ENCODE assay signal across 8 mouse cellular contexts in genomic region chr19:7484076-7484475, GRCm38 (mm10). TPM values are rescaled to one million over a fixed set of nuclear protein-coding genes. Genes with fewer than 3 reads are reported as not detected.
DNase-seq lines count a peak whose midpoint lies in the region; ATAC-seq and TF ChIP-seq lines count a peak whose summit lies in the region.

No protein-coding gene starts in this region.

- peak; percentile 43 for DNase-seq in cerebellum, adult 9-11 months
- DNase-seq in cerebellum, adult 8-10 months: no peak
- no peak for DNase-seq in neural tube, embryonic 11.5 days (ENCODE audit: low spot score)
- no peak for DNase-seq in neural tube, embryonic 10.5 days (ENCODE audit: extremely low spot score, low spot score)
- DNase-seq in layer of hippocampus, adult 2 months (ENCODE audit: low spot score in 2 of 2): peak; percentile 26 to 53
- no peak for DNase-seq in thymus, adult 18-20 months
- DNase-seq in gastrocnemius, postnatal 4 days (ENCODE audit: low spot score in 2 of 2): no peak

- H3K36me3 ChIP-seq in neural tube, embryonic 11.5 days (ENCODE audit: control insufficient read depth, insufficient read depth, low read length): no peaks in the 10 kb centered on the region
- H3K36me3 ChIP-seq in midbrain, embryonic 16.5 days (ENCODE audit: control insufficient read depth, insufficient read depth, low read length): no peaks in the 10 kb centered on the region

- H3K9me3 ChIP-seq in neural tube, embryonic 11.5 days (ENCODE audit: control insufficient read depth, low read length): no peaks in the 10 kb centered on the region
- H3K9me3 ChIP-seq in midbrain, embryonic 16.5 days (replicated peaks; ENCODE audit: control insufficient read depth, low read length, poor library complexity, severe bottlenecking): no peaks in the 10 kb centered on the region

- peaks cover 4% of the 10 kb centered on the region; the same call in 1 of the 2 replicates for H3K4me1 ChIP-seq in neural tube, embryonic 11.5 days (ENCODE audit: control insufficient read depth, insufficient read depth, low read length)
- H3K4me1 ChIP-seq in midbrain, embryonic 16.5 days (ENCODE audit: control insufficient read depth, insufficient read depth, low read length): peaks cover 31% of the 10 kb centered on the region

- no peak overlapping the region; the same call in 1 of the 2 replicates for H3K4me3 ChIP-seq in neural tube, embryonic 11.5 days (ENCODE audit: low read depth, low read length)
- peak overlapping the region; percentile 54 for H3K4me3 ChIP-seq in layer of hippocampus, adult 2 months
- H3K4me3 ChIP-seq in midbrain, embryonic 16.5 days (ENCODE audit: low read depth, low read length): peak overlapping the region; percentile 99

- peak overlapping the region; percentile 41 for H3K4me2 ChIP-seq in neural tube, embryonic 11.5 days (ENCODE audit: low read depth)
- H3K4me2 ChIP-seq in midbrain, embryonic 16.5 days (ENCODE audit: low read length): peak overlapping the region; percentile 82

- 0 out of 2 replicates have a peak overlapping the region, but pooled peaks have one; percentile 27 for H3K27ac ChIP-seq in neural tube, embryonic 11.5 days (ENCODE audit: low read depth, low read length)
- peak overlapping the region; percentile 99 for H3K27ac ChIP-seq in layer of hippocampus, adult 2 months
- H3K27ac ChIP-seq in midbrain, embryonic 16.5 days (ENCODE audit: low read length): peak overlapping the region; percentile 100

- no peak overlapping the region for H3K9ac ChIP-seq in neural tube, embryonic 11.5 days (ENCODE audit: low read length)
- H3K9ac ChIP-seq in midbrain, embryonic 16.5 days (ENCODE audit: low read depth, low read length): peak overlapping the region; percentile 34; the same call in 1 of the 2 replicates

- WGBS in neural tube, embryonic 11.5 days: 77% methylated on average over 5 of the region's 5 CpGs
- WGBS in midbrain, embryonic 16.5 days: 55% methylated on average over 5 of the region's 5 CpGs

- ATAC-seq in neural tube, embryonic 11.5 days (ENCODE audit: insufficient read depth, low FRiP score, low TSS enrichment): no peak
- no peak for ATAC-seq in midbrain, embryonic 16.5 days

- no peak for TF ChIP-seq CTCF in layer of hippocampus, adult 2 months (conservative IDR thresholded peaks at IDR 0.05)

- H3K27me3 ChIP-seq in neural tube, embryonic 11.5 days (ENCODE audit: control insufficient read depth, insufficient read depth, low read length): no peaks in the 10 kb centered on the region
- H3K27me3 ChIP-seq in midbrain, embryonic 16.5 days (ENCODE audit: control insufficient read depth, insufficient read depth, low read depth, low read length): no peaks in the 10 kb centered on the region

RNA-seq across cellular contexts. Expression of gene Rtn3, which starts 1.0 kb away (rescaled TPM):
- polyA plus RNA-seq in neural tube, embryonic 11.5 days (2014; fragmentation: Nextera tagmentation; extraction: Ambion mirVana): 247 and 255 TPM in 2 replicates
- total RNA-seq in layer of hippocampus, adult 2 months (2021): 100 to 1,000 TPM; 733 to 764 TPM
- 654 and 682 TPM in 2 replicates for polyA plus RNA-seq in midbrain, embryonic 16.5 days (2015; fragmentation: Nextera tagmentation; extraction: Ambion mirVana)
- 10 to 100 TPM; 75.2 to 76.0 TPM for total RNA-seq in gastrocnemius, postnatal 4 days (2021)

RNA-seq across cellular contexts. Expression of gene Atl3, which starts 9.8 kb away (rescaled TPM):
- 7.4 and 9.5 TPM in 2 replicates for polyA plus RNA-seq in neural tube, embryonic 11.5 days (2014; fragmentation: Nextera tagmentation; extraction: Ambion mirVana)
- total RNA-seq in layer of hippocampus, adult 2 months (2021): 10 to 100 TPM; 20.5 to 23.0 TPM
- 6.7 and 6.8 TPM in 2 replicates for polyA plus RNA-seq in midbrain, embryonic 16.5 days (2015; fragmentation: Nextera tagmentation; extraction: Ambion mirVana)
- total RNA-seq in gastrocnemius, postnatal 4 days (2021): 10 to 100 TPM; 38.6 to 43.5 TPM

Comparison
In these comparisons a context has a peak if more than half of its experiments do, and no peak if none do; other contexts are left out.
1. DNase-seq: peak in cerebellum, adult 9-11 months (single experiment) and layer of hippocampus, adult 2 months (2 of 2); none in cerebellum, adult 8-10 months (single experiment), neural tube, embryonic 11.5 days (single experiment), neural tube, embryonic 10.5 days (single experiment), thymus, adult 18-20 months (0 of 2) and gastrocnemius, postnatal 4 days (0 of 2).
2. H3K27ac ChIP-seq: peak in every context shown above with its lines; median percentile 100 in midbrain, embryonic 16.5 days; 99 in layer of hippocampus, adult 2 months; 27 in neural tube, embryonic 11.5 days.
3. RNA of gene Rtn3, which starts 1.0 kb away (total RNA-seq): 733 to 764 TPM in layer of hippocampus, adult 2 months; 75.2 to 76.0 TPM in gastrocnemius, postnatal 4 days; every median in the first group is over 4 times any median in the second.